Mouse (Mus musculus): ENCODE measurements around the gene Ldha.
A peak's percentile ranks its signal among the peaks of the same experiment; 100 is the strongest.

DNA sequence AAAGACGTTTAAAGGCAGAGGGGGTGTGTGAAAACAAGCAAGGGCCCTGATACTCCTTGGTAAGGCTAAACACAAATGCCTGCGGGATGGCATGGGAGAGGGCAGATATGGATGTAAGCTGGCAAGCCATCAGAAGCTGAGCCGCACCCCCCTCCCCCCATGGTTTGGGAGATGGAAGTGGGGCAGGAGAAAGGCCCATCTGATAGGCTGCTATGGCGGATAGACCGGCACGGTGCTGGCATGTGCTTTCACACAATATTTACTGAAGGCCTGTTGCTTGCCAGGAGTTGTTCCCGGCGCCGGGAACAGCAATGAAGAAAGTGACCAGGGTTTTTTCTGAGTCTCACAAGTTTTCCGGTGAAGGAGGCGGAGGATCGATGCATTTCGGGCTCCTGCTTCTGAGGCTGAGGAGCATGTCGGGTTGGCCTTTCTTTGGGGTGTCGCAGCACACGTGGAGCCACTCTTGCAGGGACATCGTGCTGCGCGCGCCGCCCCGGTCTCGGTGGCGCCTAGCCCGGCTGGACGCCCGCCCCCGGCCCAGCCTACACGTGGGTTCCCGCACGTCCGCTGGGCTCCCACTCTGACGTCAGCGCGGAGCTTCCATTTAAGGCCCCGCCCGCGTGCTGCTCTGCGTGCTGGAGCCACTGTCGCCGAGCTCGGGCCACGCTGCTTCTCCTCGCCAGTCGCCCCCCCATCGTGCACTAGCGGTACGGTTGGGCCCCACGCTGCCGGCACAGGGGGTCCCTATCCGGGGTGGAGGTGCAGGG lies 4.1 kb downstream of the Ldha start:
- peak; percentile 97 for TF ChIP-seq POLR2A (IDR thresholded peaks at IDR 0.05; ENCODE audit: extremely low read depth, insufficient read depth, low read length)
- TF ChIP-seq CTCF (IDR thresholded peaks at IDR 0.05; ENCODE audit: extremely low read depth, insufficient read depth, low read length) = no peak
